ENCODE assay signal across 21 mouse cellular contexts in genomic region chr2:79966086-79966485, GRCm38 (mm10).
DNase-seq lines count a peak whose midpoint lies in the region; ATAC-seq and TF ChIP-seq lines count a peak whose summit lies in the region.
"Had no signal": no experiment of that assay in that cellular context is flagged by ENCODE, and none has a peak within 500 bp of the region (broad histone marks: within the 10 kb centered on the region; RNA-seq: fewer than 3 reads in every experiment).

No protein-coding gene starts in this region.

- no peaks in the 10 kb centered on the region for H3K9me3 ChIP-seq in heart, postnatal 0 days (replicated peaks; ENCODE audit: control insufficient read depth, low read length)
- no peaks in the 10 kb centered on the region for H3K9me3 ChIP-seq in embryonic facial prominence, embryonic 10.5 days
- H3K9me3 ChIP-seq: embryonic facial prominence, embryonic 15.5 days; neural tube, embryonic 15.5 days had no signal

- no peak for ATAC-seq in heart, postnatal 0 days (ENCODE audit: insufficient read depth, low read depth)
- no peak for ATAC-seq in granulocyte monocyte progenitor cell, adult 5-6 weeks (replicated peaks; ENCODE audit: poor library complexity, severe bottlenecking)
- ATAC-seq: forebrain, postnatal 0 days; intestine, postnatal 0 days; lung, postnatal 0 days had no signal

- no peaks in the 10 kb centered on the region for H3K27me3 ChIP-seq in heart, postnatal 0 days (ENCODE audit: control insufficient read depth, insufficient read depth, low read length)
- no peaks in the 10 kb centered on the region for H3K27me3 ChIP-seq in embryonic facial prominence, embryonic 10.5 days (replicated peaks; ENCODE audit: low read depth, poor library complexity, severe bottlenecking)
- H3K27me3 ChIP-seq: embryonic facial prominence, embryonic 15.5 days; neural tube, embryonic 15.5 days had no signal

- H3K4me1 ChIP-seq in heart, postnatal 0 days (ENCODE audit: control insufficient read depth, insufficient read depth) = peaks cover 11% of the 10 kb centered on the region
- H3K4me1 ChIP-seq in embryonic facial prominence, embryonic 10.5 days = no peaks in the 10 kb centered on the region
- H3K4me1 ChIP-seq: embryonic facial prominence, embryonic 15.5 days; neural tube, embryonic 15.5 days had no signal

- TF ChIP-seq CTCF in heart, postnatal 0 days (IDR thresholded peaks at IDR 0.05; ENCODE audit: low read depth) = no peak

- H3K4me3 ChIP-seq in heart, postnatal 0 days (ENCODE audit: low read depth, low read length) = no peak overlapping the region
- H3K4me3 ChIP-seq in embryonic facial prominence, embryonic 10.5 days = no peak overlapping the region
- H3K4me3 ChIP-seq: embryonic facial prominence, embryonic 15.5 days; layer of hippocampus, adult 2 months; neural tube, embryonic 15.5 days had no signal

- H3K9ac ChIP-seq in heart, postnatal 0 days (replicated peaks; ENCODE audit: low read depth, low read length) = no peak overlapping the region
- H3K9ac ChIP-seq: embryonic facial prominence, embryonic 15.5 days; forebrain, postnatal 0 days; liver, postnatal 0 days; neural tube, embryonic 15.5 days had no signal

- intact Hi-C loops in heart, postnatal 14 days (cut with DNase I) = no loop called here

- WGBS in heart, postnatal 0 days = 61% methylated on average over 1 of the region's 1 CpGs
- WGBS in embryonic facial prominence, embryonic 10.5 days = 85% methylated on average over 1 of the region's 1 CpGs

- H3K27ac ChIP-seq in heart, postnatal 0 days (ENCODE audit: low read depth) = peak overlapping the region; percentile 17; the same call in 1 of the 2 replicates
- no peak overlapping the region for H3K27ac ChIP-seq in embryonic facial prominence, embryonic 10.5 days (replicated peaks)
- H3K27ac ChIP-seq: embryonic facial prominence, embryonic 15.5 days; layer of hippocampus, adult 2 months; macrophage; neural tube, embryonic 15.5 days had no signal

- no peaks in the 10 kb centered on the region for H3K36me3 ChIP-seq in heart, postnatal 0 days (replicated peaks; ENCODE audit: control insufficient read depth, insufficient read depth, low read length)
- no peaks in the 10 kb centered on the region for H3K36me3 ChIP-seq in embryonic facial prominence, embryonic 10.5 days (replicated peaks)
- H3K36me3 ChIP-seq: embryonic facial prominence, embryonic 15.5 days; neural tube, embryonic 15.5 days had no signal

- H3K4me2 ChIP-seq in heart, postnatal 0 days (ENCODE audit: low read depth, low read length) = no peak overlapping the region
- H3K4me2 ChIP-seq: embryonic facial prominence, embryonic 15.5 days; liver, embryonic 11.5 days; neural tube, embryonic 15.5 days had no signal

- DNase-seq in heart, postnatal 0 days (ENCODE audit: low spot score) = no peak
- no peak for DNase-seq in heart, postnatal 14 days
- DNase-seq in 3T3-L1 (ENCODE audit: low read depth, low spot score) = peak; percentile 72
- DNase-seq in Muller cell, postnatal 12 days (ENCODE audit: inconsistent ontology term) = peak; percentile 69
- peak; percentile 17 for DNase-seq in kidney, postnatal 14 days
- DNase-seq in embryonic facial prominence, embryonic 10.5 days (ENCODE audit: low spot score) = no peak
- DNase-seq: adrenal gland, postnatal 36 days; cerebellum, adult 9-10 months; forebrain, postnatal 0 days; liver, postnatal 0 days; right cerebral cortex, adult 18-20 months; right cerebral cortex, postnatal 4 days; thymus, postnatal 14 days had no signal

- no peak for TF ChIP-seq EP300 in heart, postnatal 0 days (IDR thresholded peaks at IDR 0.05; ENCODE audit: low read depth)

Comparison
In these comparisons a context has a peak if more than half of its experiments do, and no peak if none do; other contexts are left out.
1. DNase-seq: peak in 3T3-L1 (single experiment), Muller cell, postnatal 12 days (single experiment) and kidney, postnatal 14 days (single experiment); none in heart, postnatal 0 days (single experiment), heart, postnatal 14 days (0 of 2) and embryonic facial prominence, embryonic 10.5 days (single experiment).